Mouse (Mus musculus): ENCODE measurements at regions not wholly inside any gene's neighbourhood (a gene's known extent, or its start where the extent isn't known, plus 50 kb on each side); places are given as distances from the start of the nearest gene placed in this dataset.

GRCm38 (mm10) chr12:113413996-113414395 is 75.3 kb upstream of the Adam6b start:
- TF ChIP-seq CTCF (IDR thresholded peaks at IDR 0.05; ENCODE audit: low read depth, low read length) (no peak), TAL1 (conservative IDR thresholded peaks at IDR 0.05; ENCODE audit: low read depth, low read length) (no peak)

Measured in G1E (cell line).